Mouse (Mus musculus): ENCODE data around the gene Nlrp6.
"Not testable (repeated sequence)": the region's sequence is repeated elsewhere in the genome, so short reads cannot be mapped to it uniquely, and the experiment has no call there.

The Nlrp6 gene

DNA sequence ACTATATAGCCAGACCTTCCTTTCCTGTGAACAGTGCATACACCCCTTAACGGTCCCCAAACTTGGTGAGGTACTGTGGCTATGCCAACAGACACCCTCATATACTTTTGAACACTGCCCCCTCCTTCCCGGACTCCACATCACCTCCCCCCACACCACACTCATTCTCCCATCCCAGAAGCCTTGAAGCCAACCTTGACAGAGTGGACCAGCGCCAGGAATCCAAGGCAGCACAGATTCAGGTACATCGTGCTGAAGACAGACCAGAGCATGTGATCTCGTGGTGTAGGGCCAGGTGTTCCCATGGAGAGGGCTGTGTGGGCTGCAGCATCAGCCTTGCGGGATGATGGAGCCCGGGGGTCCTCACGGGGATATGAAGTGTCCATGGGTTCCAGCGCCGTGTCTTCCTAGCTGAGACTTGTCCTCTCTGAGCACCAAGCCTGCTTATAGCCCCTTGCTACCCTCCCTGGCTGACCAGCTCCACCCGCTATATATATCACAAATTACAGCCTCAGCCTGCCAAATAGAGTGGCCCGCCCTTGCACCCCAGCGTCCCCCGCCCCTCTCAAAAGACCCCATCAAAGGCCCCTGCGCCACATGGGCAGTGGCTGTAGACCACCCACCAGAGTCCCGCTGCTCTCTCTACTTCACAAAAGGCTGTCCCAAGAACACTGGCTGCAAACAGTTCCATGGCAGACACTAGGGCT, 29.3 kb downstream of the Nlrp6 start, which contains the start of gene Ifitm5:
Gene Ifitm5 (minus strand): TSS at position 468 of the 707 bp plus-strand sequence.
- DNase-seq (ENCODE audit: low read depth): no peak

DNA sequence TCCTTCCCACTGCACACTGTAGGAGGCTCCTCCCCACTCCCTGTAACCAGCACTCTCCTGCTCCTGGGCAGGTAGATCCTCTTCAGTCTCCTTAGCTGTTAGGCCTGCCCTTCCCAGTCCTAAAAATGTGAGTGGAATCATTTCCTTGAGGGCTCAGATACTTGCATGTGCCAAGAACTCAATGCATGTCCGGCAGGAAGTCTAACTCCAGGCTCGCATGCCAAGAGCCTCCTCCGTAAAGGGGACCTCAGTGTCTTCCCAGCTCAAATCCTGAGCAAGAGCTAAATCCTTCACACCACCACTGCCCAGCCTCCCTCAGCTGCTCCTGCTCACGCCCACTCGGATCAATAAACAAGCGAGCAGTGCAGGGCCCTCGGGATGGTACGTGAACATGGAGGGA, 30.3 kb downstream of the Nlrp6 start:
- DNase-seq (ENCODE audit: low read depth): no peak

DNA sequence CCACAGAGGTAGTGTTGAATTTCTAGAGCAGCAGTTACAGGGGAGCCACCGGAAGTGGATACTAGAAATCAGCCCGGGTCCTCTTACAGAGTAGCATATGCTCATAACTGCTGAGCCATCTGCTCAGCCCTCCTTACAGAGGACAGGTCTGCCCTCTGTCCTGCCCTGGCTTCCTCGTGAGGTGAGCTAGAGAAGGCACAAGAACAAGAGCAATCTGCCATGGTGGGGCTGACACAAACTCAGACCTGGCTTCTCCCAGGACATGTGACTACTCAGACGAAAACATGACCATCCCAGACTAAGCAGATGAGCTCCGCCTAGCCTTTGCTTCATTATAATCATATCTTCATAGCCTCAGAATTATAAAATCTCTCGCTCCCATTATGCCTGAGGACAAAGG, 31.1 kb downstream of the Nlrp6 start:
- no peak for DNase-seq (ENCODE audit: low read depth)

DNA sequence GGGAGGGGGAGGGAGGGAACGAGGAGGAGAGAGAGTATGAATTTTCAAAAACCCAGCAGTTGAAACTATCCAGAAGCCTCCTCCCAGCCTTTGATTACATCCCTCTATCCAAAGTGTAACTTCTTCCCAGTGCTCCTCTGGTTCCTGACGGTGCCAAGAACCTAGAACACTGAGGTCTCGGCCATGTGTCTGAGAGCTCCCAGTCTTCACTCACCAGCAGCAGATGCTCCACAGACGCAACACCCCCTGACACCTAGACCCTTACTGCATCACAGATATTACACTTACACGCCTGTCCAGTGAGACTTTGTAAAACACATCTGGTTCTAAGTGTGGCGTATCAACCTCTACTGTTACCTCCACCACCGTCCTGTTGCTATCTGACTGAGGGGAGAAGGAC, 31.7 kb downstream of the Nlrp6 start:
- no peak for DNase-seq (ENCODE audit: low read depth)

DNA sequence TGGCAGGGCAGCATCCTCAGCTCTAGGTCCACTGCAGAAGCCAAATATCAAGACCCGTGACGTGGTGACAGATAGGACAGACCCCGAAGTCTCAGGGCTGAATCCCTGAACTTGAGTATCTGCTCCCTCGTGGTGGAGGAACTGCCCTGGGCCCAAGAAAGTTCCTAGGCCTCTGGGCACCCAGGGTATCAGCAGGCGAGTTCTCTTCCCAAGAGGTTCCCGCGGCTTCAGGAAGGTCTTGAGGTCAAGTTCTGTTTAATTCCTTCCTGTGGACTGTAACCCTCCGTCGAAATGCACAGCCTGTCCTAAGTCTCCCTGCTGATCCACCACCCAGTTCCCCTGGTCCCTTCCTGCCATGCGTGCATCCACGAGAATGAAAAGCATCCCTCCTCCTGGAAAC, 32.4 kb downstream of the Nlrp6 start:
- no peak for DNase-seq (ENCODE audit: low read depth)

DNA sequence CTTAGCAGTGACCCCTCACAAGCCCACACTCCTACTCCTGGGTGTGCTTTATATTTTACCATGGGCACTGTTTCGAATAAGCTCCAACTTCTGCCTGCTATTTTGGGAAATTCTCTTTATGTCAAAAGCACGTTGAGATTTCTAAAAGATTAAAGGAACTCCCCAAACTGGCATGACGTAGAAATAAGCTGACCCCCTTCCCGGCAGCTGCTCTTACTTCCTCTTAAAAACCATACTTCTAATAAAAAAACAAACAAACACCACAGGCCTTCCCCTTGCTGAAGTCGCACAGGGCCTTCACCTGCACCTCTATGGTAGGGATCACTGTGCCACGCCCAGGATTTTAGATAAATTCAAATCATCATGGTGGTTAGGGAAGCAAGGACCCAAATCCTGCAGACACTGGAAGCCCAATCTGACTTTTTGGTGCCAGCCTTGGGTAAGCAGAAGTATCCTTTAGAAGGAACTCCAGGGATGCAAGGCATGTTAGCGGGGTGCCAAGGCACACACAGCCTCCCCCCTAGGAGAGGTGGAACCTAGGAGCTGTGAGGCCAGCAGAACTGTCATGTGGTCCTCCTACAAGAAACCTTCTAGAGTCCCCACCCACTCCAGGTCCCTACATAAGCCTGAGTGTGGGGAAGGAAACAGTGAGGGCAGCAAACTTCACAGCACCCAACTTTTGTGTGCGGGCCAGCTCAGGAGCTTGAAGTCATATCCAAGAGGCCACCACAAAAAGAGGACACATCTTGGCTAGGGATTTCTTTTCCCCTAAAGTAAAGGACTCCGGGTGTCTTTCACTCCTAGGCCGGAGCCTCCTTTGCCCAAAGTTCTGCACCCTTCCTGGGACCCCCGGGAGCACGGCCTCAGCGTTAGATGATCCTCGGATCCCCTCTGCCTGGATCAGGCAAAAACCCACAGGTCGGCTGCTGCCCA, 33.4 kb downstream of the Nlrp6 start:
- DNase-seq (ENCODE audit: low read depth): no peak

DNA sequence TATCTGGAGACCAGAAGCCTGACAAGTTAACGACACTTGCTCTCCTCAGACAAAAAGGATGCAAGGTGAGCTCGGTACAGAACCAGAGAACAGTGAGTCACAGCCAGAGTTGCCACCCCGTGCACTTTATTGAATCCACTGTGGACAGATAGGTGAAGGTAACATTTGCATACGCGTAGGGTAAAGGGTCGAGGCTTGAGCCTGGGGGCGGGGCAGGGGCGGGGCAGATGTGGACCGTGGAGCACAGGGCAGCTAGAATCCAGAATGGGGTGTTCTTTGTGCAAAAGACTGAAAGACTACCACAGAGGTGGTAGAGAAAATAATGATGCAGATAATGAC, 34.0 kb downstream of the Nlrp6 start:
- DNase-seq (ENCODE audit: low read depth): no peak

DNA sequence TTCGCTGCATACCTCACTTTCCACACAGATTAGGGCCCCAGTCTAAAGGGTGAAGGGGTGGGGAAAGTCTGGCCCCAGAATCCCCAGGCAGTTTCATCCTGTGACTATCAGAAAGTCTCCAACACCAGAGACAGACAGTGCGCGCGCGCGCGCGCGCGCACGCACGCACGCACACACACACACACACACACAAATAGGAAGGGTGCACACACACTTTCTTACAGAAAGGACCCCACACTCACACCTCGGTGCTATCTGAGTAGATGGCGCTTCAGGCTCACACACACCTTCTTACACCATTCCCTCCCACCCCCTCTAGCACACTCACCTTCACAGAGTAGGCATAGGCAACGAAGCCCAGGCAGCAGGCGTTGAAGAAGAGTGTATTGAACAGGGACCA, 34.6 kb downstream of the Nlrp6 start:
- DNase-seq (ENCODE audit: low read depth): peak; percentile 17

DNA sequence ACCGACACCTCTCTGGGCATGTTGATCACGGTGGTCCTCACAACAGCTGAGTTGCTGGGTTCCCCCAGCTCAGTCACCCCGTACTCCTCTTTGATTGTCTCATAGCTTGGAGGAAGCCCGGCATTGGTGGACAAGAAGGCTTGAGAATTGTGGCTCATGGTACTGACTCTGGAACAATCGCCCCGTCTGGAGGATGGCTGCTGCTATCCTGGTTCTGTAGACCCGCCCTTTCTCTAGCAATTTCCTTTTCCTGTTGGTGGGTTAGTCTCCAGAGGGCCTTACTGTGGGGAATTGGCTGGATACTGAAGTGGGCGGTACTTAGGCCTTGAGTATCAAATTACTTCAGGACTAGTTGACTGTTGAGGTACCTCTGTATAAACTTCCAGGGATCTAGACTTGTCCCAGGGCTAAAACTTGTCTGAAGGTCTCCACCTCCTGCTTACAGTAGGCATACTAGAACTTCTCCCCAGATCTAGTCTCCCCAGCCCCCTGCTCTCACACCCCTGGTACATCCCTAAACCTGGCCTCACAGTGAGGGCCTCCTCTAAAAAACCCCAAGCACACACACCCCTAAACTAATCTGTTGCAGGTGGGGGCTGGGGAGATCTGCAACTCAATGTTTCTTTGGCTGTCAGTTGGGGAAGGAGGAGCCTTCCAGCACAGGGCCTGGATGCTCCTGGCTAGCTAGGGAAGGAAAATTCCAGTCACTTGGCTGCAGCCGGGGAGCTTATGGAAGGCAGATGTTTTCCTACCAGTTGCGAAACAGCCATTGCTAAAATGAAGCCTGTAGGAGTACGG, 35.3 kb downstream of the Nlrp6 start, which contains the start of the genes Gm45717 and Ifitm2:
Gene Gm45717 (minus strand): TSS at position 180 of the 798 bp plus-strand sequence.
Gene Ifitm2 (minus strand): TSS at position 230 of the 798 bp plus-strand sequence.
- peak; percentile 40 for DNase-seq (ENCODE audit: low read depth)

DNA sequence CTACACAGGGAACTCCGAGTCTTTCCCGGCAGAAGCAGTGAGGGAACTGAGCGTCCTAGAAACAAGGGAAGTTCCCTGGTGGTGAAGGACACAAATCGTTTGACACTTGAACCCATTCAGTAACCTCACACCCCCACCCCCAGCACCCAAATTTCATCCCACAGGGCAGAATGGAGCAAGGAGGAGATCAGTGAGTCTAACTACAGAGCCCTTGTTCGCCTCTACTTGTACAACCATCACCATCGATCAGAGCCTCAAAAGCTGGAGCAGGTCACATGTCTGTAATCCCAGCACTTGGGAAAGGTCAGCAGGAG, 35.8 kb downstream of the Nlrp6 start:
- no peak for DNase-seq (ENCODE audit: low read depth)

DNA sequence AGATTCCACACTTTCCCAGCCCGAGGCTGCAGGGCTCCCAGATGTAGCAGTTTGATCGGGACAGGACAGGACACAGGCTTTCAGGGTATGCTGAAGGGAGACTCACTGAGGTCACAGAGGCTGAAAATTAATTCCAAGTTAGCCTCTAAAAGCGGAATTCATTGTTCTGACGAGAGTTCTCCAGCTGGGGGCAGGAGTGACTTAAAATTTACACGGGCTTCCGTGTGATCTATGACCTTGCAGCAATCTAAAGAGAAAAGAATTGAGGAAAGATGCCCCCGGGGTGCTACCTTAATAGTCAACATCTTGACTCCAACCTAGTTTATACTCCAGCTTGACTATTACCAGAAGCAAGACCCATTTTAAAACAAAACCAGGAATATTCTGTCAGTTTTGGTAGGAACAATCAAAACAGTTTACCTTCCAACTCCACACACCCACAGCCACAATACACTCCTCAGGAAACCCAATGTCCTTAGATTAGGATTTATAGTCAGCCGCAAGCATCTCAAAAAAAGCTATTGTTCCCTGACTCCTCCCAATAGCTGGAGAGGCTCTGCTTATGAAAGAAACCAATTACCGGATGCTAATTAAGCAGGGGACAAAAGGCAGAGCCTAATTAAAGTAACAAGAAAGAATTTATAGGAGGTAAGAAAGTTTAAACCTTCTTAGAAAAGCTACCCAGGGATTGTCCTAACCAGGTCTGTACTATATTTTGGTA, 38.6 kb downstream of the Nlrp6 start:
- DNase-seq (ENCODE audit: low read depth): peak; percentile 31

DNA sequence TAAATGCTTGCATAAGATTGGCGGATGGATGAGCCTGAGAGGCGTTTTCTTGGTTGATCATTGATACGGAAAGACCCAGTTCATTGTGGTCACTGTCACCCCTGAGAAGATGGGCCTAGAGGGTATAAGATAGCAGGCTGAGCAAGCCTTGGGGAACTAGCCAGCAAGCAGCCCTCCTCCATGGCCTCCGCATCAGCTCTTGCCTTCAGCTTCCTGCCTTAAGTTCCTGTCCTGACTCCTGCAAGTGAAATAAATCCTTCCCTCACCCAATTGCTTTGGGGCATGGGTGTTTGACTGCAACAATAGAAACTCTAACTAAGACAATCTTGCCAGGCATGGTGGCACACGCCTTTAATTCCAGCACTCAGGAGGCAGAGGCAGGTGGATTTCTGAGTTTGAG, 39.3 kb downstream of the Nlrp6 start:
- DNase-seq (ENCODE audit: low read depth): no peak

DNA sequence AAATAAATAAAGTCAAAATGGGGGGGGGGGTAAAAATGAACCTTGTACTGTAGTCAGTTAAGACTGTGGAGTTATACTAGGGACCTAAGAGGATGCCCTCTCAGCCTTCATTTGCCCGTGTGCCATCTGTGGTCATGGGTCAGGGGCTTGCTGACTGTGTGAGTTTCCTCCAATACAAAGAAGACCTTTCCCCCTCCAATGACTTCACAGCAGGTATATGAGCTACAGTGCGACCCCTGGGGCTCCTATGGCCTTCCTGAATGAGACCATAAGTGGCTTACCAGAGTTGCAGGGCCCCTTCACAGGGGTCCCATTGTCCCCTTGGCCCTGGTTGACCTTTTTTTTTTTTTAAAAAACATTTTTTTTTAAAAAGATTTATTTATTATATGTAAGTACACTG, 40.7 kb downstream of the Nlrp6 start:
- no peak for DNase-seq (ENCODE audit: low read depth)

DNA sequence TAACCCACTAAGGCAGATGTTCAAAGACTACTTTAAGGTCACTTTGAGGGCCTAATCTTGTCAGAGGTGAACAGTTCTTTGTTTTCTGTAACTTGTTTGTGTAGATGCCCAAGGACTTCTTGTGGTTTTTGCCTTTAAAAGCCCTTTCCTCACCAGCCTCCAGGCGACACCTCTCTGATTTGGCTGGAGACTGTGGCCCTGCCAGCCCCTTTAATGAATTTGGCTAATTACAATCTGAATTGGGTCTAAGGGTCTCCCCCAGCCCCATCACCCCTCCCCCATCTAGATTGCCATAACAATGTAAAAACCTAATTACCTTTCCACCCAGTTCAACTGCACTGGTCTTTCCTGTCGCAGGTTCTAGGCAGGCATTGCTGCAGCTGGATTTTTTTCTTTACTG, 42.0 kb downstream of the Nlrp6 start:
- no peak for DNase-seq (ENCODE audit: low read depth)

DNA sequence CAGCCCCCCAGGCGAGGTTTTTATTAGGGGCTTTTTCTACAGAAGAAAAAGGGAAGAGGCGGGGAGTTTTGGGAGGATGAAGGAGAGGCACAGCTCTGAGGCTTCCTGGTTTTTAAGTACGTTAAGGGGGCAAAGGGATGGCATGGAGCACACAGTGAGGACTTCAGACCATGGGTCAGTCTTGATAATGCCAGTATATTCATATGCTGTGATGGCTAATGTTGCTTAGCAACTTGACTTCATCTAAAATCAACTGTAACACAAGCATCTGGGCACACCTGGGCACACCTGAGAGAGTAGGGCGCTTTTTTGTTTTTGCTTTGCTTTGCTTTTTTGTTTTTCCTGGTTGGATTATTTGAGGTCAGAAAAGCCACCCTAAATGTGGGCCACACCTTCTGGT, 46.2 kb downstream of the Nlrp6 start, which contains the start of gene Ifitm1:
Gene Ifitm1 (plus strand): TSS at position 301 of the 400 bp plus-strand sequence.
- DNase-seq (ENCODE audit: low read depth): no peak

DNA sequence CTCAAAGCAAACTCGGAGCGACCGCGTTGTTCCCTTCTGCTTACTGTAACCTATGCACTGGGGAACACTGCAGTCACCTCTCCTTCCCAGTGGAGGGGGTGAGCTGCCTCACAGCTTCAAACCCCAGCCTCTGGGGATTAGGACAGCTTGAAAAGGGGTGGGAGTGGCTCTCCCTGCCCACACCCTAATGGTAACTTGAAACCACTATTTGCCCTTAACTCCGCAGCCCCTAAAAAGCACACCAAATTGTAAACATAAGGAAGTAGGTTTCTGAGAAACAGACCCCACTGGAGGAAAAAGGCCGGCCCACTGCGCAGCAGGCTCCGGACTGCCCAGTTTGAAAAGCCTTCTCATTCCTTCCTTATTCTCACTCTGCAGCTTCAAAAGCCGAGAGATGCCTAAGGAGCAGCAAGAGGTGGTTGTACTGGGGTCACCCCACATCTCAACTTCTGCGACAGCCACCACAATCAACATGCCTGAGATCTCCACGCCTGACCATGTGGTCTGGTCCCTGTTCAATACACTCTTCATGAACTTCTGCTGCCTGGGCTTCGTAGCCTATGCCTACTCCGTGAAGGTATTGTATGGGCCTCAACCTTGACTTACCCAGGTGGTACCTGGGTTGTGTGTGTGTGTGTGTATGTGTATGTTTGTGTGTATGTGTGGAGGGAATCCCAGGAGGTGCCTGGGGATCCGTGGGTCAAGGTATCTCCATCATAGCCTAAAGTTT, 47.3 kb downstream of the Nlrp6 start:
- DNase-seq (ENCODE audit: low read depth): no peak

DNA sequence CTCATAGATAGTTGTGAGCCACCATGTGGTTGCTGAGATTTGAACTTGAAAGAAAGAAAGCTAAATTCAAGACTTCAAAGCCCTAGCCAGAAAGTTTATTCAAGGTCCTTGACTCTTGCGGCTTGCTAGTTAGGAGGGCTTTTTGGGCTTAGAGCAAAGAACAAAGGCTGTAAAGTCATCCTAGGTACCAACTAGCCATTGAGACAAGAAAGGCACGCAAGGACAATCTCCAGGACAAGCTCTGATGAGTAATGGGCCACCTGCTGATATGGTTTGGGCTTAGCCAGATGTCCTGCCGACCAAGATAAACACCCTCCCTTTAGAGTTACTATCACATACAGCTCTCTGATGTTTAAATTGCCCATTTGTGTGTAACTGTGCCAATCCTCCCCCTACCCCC, 48.0 kb downstream of the Nlrp6 start:
- DNase-seq (ENCODE audit: low read depth): not testable (repeated sequence)

DNA sequence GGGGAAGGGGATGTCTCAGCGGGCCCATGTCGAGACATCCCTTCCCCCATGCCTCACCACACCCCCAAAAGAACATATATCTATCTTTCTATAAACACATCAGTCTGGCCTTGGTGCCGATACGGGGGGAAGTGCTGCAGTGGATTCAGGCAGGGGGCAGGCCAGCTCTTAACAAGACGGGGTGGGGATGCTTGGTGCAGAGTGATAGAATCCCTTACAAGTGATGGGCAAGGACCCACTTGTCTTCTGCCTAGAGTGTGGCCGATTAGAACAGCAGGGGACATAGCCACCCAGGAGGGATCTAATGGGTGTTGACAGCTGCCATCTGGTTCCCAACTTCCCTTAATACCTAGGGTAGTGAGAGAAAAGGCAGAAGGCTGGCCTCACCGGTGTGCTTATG, 50.2 kb downstream of the Nlrp6 start:
- no peak for DNase-seq (ENCODE audit: low read depth)

DNA sequence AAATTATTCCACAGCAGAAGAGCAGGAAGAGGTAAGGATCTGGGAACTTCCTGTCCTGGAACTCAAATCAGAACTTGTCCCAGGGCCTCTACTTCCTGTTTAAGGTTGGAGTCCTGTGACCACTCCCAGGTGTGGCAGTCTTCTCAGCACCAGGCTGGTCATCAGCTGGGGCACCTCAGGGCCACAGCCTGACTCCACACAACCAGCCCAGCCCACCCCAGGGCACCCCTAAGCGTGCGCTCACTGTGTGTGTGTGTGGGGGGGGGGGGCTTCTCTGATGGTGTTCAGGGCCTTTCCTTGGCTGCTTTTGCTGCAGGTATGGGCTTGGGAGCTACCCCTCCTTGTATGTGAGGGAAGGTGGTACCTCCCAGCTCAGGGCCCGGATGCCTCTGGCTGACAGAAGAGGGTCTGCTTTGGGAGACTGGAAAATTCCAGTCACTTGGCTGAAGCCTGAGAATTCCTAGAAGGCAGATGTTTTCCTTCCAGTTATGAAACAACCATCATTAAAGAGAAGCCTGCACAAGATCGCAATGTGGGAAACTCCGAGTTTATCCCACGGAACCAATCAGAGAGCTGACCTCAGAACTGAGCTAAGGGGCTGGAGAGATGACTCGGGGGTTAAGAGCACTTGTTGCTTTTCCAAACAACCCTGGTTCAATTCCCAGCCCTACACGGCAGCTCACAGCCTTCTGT, 50.9 kb downstream of the Nlrp6 start:
- no peak for DNase-seq (ENCODE audit: low read depth)

DNA sequence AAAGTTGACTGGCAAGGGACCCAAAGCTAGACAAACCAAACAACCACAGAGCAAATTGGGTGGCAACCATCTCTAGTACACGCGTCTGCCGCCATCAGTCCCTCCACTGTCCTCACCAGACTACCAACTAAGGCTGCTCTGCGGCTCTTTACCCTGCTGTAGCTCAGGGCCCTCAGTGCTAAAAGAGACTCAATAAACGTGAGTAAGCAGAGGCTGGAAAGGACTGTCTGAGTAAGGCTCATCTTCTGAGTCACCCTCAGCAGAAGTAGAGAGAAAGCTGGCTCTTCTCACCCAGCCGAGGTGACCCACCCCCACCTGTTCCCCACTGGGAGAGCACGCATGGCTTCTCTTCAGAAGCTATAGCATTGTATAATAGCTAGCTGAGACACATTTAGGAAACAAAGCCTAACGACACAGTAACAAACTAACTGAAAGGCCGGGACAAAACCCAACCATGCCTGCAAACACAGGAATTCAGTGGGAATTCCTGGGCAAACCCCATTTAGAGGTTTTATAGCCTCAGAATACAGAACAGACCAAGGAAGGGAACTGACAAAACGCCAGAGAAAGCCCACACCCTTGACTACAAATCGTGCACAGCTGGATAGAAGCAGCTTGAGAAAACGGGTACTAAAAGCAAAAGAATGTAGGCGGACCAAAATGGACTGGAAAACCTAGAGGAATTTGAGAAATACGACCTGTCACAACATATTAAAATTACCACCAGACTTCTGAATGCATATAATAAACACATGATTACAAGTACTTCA, 52.9 kb downstream of the Nlrp6 start:
- DNase-seq (ENCODE audit: low read depth): no peak
